Mouse (Mus musculus) right cerebral cortex, postnatal 25 days (tissue): Measurements from ENCODE around the gene Zfp992.
"Not testable (repeated sequence)": the region's sequence is repeated elsewhere in the genome, so short reads cannot be mapped to it uniquely, and the experiment has no call there.

ENCODE experiments used
- DNase-seq: peaks from one replicate; pipeline ENCODE4 v3.0.0; 2022

Gene Zfp992

GRCm38 (mm10) chr4:146476260-146476659 is 27.4 kb downstream of the Zfp992 start:
- DNase-seq, result not testable (repeated sequence)

DNA sequence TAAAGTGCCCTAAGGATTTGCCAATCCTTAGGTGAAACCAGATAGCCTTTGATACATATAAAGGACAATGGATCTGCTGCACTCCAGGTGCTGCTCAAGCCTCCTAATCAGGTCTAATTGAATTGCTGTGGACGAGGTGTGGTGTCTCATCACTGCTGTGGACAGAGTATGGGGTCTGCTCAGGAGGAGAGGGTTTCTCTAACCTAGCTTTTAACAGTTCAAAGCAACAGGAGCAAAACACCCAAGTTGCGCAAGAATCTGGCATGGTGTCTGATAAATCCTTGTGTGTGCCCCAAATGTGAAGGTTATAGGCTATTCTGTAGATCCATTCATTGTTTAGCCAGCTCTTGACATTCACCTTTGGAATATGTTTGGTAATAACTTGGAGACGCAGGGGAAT is 28.1 kb downstream of the Zfp992 start:
- not testable (repeated sequence) for DNase-seq

DNA sequence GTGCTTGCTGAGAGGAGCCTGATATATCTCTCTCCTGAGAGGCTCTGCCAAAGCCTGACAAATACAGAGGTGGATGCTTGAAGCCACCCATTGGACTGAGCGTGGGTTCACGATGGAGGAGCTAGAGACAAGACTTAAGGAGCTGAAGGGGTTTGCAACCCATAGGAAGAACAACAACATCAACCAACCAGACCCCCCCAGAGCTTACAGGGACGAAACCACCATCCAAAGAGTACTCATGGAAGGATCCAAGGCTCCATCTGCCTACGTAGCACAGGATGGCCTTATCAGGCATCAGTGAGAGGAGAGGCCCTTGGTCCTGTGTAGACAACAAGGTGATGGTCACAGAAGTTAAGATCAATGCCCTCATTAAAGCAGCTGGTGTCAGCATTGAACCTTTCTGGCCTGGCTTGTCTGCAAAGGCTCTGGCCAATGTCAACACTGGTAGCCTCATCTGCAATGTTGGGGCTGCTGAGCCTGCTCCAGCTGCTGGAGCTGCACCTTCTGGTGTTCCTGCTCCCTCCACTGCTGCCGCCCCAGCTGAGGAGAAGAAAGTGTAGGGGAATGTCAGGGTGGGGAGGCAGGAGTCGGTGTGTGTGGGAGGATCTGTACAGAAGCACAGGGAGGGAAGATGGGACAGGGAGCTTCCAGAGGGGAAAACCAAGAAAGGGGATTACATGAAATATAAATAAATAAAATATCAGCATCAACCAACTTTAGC is 31.7 kb downstream of the Zfp992 start:
- not testable (repeated sequence) for DNase-seq

GRCm38 (mm10) chr4:146482546-146482945 is 33.7 kb downstream of the Zfp992 start:
- not testable (repeated sequence) for DNase-seq

DNA sequence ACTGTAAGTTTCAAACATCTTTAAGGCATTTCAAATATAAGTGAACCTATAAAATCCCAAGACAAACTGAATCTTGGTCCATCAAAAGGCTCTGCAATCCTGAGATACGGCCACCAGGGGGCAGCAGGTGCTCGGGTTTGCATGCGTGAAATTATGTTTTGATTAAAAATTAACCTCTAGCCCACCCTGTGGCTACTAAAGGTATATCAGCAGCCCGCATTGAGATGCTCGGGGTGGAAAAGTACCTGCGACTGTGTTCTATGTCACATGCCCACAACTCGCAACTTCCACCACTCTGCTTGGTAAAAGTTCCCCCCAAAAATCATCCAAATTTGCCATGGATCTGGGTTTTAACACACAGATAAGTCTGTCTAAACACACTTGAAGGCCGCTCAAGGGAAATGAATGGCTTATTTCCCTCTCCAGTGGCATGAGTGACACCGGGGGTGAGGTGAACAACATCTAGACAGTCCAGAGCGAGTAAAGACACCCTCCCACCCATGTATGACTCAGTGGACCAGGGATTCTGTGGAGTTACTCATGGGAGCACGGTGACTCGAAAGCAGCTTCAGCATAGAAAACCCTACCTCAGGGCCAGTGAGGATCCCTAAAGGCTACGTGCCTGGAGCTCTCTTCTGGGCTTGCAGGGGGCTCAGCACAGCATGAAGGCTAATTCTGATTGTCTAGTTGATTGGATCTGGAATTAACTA is 34.9 kb downstream of the Zfp992 start:
- not testable (repeated sequence) for DNase-seq

DNA sequence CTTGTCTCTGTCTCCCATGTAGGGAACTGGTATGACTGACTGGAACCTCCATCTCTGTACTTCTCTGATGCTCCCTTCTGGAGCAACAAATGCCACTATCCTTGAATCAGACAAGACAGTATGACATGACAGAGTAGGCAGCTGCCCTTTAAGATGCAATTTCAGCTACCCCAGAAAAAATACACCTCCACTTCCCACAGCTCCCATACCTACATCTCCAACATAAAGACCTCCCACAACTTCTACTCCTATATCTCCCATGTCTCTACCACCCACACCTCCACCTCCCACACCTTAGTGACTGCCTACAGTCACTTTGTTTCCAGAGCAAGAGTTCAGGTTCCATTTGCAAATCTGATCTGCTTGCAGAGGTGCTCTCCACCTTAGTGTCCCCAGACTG is 35.9 kb downstream of the Zfp992 start:
- not testable (repeated sequence) for DNase-seq

GRCm38 (mm10) chr4:146485183-146485939 is 36.5 kb downstream of the Zfp992 start:
- not testable (repeated sequence) for DNase-seq

- DNase-seq, result not testable (repeated sequence)
Observed at GRCm38 (mm10) chr4:146486753-146487152, 37.9 kb downstream of the Zfp992 start.

DNA sequence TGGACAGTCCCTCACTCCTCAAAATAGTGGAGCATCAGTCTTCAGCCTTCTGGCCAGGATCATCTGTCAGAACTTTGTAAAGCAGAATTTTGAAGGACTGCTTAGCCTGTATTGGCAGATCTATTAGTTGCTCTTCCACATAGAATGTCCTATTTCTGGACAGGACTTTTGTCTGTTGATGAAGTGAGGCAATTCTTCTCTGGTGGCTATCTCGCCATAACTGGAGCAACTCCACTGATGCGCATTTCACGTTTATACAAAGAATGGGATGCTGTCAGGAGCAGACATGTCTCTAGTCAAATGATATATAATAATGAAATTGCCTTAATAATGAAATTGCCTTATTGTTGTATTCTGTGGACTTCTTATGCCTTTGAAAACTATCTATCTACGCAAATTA is 40.4 kb downstream of the Zfp992 start:
- not testable (repeated sequence) for DNase-seq

DNA sequence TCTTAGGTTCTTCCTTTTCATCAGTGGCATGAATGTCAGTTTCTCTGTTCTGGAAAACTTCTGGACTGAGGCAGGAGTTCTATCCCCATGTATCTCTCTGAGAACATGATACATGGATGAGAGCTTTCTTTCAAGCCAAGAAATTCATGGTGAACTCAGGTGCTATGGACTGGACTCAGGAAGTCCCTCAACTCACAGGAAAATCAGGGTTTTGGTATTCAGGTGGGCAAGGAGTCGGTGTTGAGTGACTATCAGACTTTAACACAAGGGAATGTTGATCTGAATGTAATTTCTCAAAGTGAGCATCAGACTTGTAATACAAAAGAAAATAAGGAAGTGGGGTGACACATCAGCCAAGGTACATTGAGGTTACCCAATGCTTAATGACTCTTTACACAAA is 43.2 kb downstream of the Zfp992 start:
- not testable (repeated sequence) for DNase-seq

GRCm38 (mm10) chr4:146492439-146492838 is 43.6 kb downstream of the Zfp992 start:
- DNase-seq, result no peak

- no peak for DNase-seq
Observed at GRCm38 (mm10) chr4:146492851-146493250, 44.0 kb downstream of the Zfp992 start.

DNA sequence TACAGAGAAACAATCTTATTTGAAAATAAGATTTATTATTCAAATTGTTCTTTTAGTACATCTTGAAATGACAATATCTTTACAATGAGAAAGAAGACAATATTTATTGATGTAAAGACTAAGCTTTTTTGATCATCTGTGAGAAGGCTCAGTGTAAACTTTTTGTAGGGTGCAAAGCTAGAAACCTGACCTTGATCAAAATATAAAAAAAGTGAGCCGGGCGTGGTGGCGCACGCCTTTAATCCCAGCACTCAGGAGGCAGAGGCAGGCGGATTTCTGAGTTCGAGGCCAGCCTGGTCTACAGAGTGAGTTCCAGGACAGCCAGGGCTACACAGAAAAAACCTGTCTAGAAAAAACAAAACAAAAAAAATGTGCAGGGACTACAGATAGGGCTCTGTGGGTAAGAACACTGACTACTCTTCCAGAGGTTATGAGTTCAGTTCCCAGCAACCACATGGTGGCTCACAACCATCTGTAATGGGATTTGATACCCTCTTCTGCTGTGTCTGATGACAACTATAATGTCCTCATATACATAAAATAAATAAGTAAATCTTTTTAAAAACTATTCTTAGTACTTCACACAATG is 44.6 kb downstream of the Zfp992 start:
- DNase-seq, result not testable (repeated sequence)

DNA sequence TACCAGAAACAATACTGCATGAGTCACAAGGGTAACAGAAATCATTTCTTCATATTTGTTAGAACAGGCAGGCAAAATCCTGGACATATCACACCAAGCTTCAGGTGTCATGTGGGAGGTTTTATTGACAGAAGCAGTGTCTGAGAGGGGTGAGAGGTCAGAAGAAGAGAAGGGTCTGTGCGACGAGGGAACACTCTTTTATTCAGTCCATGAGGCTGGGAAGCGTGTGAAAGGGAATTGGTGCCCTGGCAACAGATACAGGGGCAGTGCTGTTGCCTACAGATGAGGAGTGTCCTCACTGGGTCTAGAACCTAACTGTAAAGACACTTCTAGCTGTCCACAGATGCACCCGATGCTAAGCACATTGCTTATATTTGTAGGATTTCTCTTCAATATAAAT is 46.2 kb downstream of the Zfp992 start:
- no peak for DNase-seq

- not testable (repeated sequence) for DNase-seq
Observed at GRCm38 (mm10) chr4:146497695-146498275, 49.0 kb downstream of the Zfp992 start.

- not testable (repeated sequence) for DNase-seq
Observed at GRCm38 (mm10) chr4:146501727-146502126, 52.9 kb downstream of the Zfp992 start, which contains the start of gene Zfp981. Gene Zfp981, plus strand, starts transcription at chr4:146502027.

DNA sequence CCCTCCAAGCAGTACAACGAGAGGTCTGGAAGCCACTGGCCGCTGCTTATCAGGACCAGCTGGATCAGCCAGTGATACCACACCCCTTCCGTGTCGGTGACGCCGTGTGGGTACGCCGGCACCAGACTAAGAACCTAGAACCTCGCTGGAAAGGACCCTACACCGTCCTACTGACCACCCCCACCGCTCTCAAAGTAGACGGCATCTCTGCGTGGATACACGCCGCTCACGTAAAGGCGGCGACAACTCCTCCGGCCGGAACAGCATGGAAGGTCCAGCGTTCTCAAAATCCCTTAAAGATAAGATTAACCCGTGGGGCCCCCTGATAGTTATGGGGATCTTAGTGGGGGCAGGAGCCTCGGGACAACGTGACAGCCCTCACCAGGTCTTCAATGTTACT is 60.2 kb downstream of the Zfp992 start:
- DNase-seq, result not testable (repeated sequence)

GRCm38 (mm10) chr4:146511871-146512270 is 63.0 kb downstream of the Zfp992 start:
- not testable (repeated sequence) for DNase-seq

DNA sequence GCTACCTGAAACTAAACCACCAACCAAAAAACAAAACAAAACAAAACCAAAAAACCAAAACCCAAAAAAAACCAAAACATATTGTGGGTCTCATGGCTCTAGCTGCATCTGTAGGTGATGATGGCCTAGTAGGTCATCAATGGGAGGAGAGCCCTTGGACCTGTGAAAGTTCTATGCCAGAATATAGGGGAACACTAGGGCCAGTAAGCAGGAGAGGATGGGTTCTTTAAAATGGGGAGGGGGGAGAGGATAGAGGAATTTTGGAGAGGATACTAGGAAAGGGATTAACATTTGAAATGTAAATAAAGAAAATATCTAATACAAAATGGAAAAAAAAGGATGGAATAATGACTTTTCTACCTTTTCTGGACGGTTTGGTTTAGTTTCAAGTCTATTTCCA is 67.7 kb downstream of the Zfp992 start:
- DNase-seq, result no peak

- DNase-seq, result not testable (repeated sequence)
Observed at GRCm38 (mm10) chr4:146517150-146517549, 68.3 kb downstream of the Zfp992 start.
